Mouse (Mus musculus): Measurements from ENCODE around the gene Plbd2. TPM values are rescaled to one million over a fixed set of nuclear protein-coding genes. Genes with fewer than 3 reads are reported as not detected.
A peak's percentile ranks its signal among the peaks of the same experiment; 100 is the strongest.

The Plbd2 gene
- polyA plus RNA-seq, 1 experiment from 2014 or later = 63.6 TPM

GRCm38 (mm10) chr5:120534686-120535075 lies 31.3 kb upstream of the Plbd2 start:
- H3K9me3 ChIP-seq (ENCODE audit: control insufficient read depth) = no peaks in the 10 kb centered on the region
- H3K36me3 ChIP-seq (ENCODE audit: control insufficient read depth, insufficient read depth) = peaks cover 33% of the 10 kb centered on the region
- no peak overlapping the region for H3K4me2 ChIP-seq (replicated peaks; ENCODE audit: low read depth)
- no peaks in the 10 kb centered on the region for H3K4me1 ChIP-seq (replicated peaks; ENCODE audit: control insufficient read depth, insufficient read depth, low read length)
- no peaks in the 10 kb centered on the region for H3K27me3 ChIP-seq (replicated peaks; ENCODE audit: control insufficient read depth, insufficient read depth, low read length)
- H3K4me3 ChIP-seq (ENCODE audit: low read depth, low read length) = no peak overlapping the region
- 77% methylated on average over 2 of the region's 2 CpGs for WGBS
- ATAC-seq = 0 out of 2 replicates have a peak, but pooled peaks have one; percentile 5
- no peak for TF ChIP-seq CTCF (IDR thresholded peaks at IDR 0.05; ENCODE audit: low read depth)
- H3K27ac ChIP-seq (ENCODE audit: low read depth, low read length) = no peak overlapping the region
- H3K9ac ChIP-seq (ENCODE audit: low read depth, low read length) = no peak overlapping the region

GRCm38 (mm10) chr5:120534071-120534685 lies 30.8 kb upstream of the Plbd2 start:
- no peak for TF ChIP-seq CTCF (IDR thresholded peaks at IDR 0.05; ENCODE audit: low read depth)
- Histone ChIP-seq H3K27ac (ENCODE audit: low read depth, low read length) (no peak overlapping the region), H3K4me1 (replicated peaks; ENCODE audit: control insufficient read depth, insufficient read depth, low read length) (no peaks in the 10 kb centered on the region), H3K4me3 (ENCODE audit: low read depth, low read length) (no peak overlapping the region), H3K27me3 (replicated peaks; ENCODE audit: control insufficient read depth, insufficient read depth, low read length) (no peaks in the 10 kb centered on the region), H3K4me2 (replicated peaks; ENCODE audit: low read depth) (no peak overlapping the region), H3K9ac (ENCODE audit: low read depth, low read length) (no peak overlapping the region), H3K9me3 (ENCODE audit: control insufficient read depth) (no peaks in the 10 kb centered on the region), H3K36me3 (ENCODE audit: control insufficient read depth, insufficient read depth) (peaks cover 28% of the 10 kb centered on the region)
- WGBS = 68% methylated on average over 15 of the region's 15 CpGs
- no peak for ATAC-seq

- Histone ChIP-seq H3K27me3 (replicated peaks; ENCODE audit: control insufficient read depth, insufficient read depth, low read length) (no peaks in the 10 kb centered on the region), H3K36me3 (ENCODE audit: control insufficient read depth, insufficient read depth) (peaks cover 7% of the 10 kb centered on the region; the same call in 1 of the 2 replicates), H3K4me2 (replicated peaks; ENCODE audit: low read depth) (no peak overlapping the region), H3K4me3 (ENCODE audit: low read depth, low read length) (no peak overlapping the region), H3K4me1 (replicated peaks; ENCODE audit: control insufficient read depth, insufficient read depth, low read length) (no peaks in the 10 kb centered on the region), H3K27ac (ENCODE audit: low read depth, low read length) (no peak overlapping the region), H3K9me3 (ENCODE audit: control insufficient read depth) (no peaks in the 10 kb centered on the region), H3K9ac (ENCODE audit: low read depth, low read length) (no peak overlapping the region)
- no peak for ATAC-seq
- TF ChIP-seq CTCF (IDR thresholded peaks at IDR 0.05; ENCODE audit: low read depth) = no peak
- 77% methylated on average over 8 of the region's 8 CpGs for WGBS
These were observed 28.2 kb upstream of the Plbd2 start for GRCm38 (mm10) chr5:120531631-120532030.

- Histone ChIP-seq H3K4me2 (replicated peaks; ENCODE audit: low read depth) (no peak overlapping the region), H3K4me1 (replicated peaks; ENCODE audit: control insufficient read depth, insufficient read depth, low read length) (no peaks in the 10 kb centered on the region), H3K36me3 (ENCODE audit: control insufficient read depth, insufficient read depth) (peaks cover 5% of the 10 kb centered on the region; the same call in 1 of the 2 replicates), H3K9me3 (ENCODE audit: control insufficient read depth) (no peaks in the 10 kb centered on the region), H3K27me3 (replicated peaks; ENCODE audit: control insufficient read depth, insufficient read depth, low read length) (no peaks in the 10 kb centered on the region), H3K27ac (ENCODE audit: low read depth, low read length) (no peak overlapping the region), H3K4me3 (ENCODE audit: low read depth, low read length) (no peak overlapping the region), H3K9ac (ENCODE audit: low read depth, low read length) (no peak overlapping the region)
- no peak for TF ChIP-seq CTCF (IDR thresholded peaks at IDR 0.05; ENCODE audit: low read depth)
- ATAC-seq = no peak
- 88% methylated on average over 16 of the region's 20 CpGs for WGBS
These were observed 24.0 kb upstream of the Plbd2 start for GRCm38 (mm10) chr5:120527296-120527964.

DNA sequence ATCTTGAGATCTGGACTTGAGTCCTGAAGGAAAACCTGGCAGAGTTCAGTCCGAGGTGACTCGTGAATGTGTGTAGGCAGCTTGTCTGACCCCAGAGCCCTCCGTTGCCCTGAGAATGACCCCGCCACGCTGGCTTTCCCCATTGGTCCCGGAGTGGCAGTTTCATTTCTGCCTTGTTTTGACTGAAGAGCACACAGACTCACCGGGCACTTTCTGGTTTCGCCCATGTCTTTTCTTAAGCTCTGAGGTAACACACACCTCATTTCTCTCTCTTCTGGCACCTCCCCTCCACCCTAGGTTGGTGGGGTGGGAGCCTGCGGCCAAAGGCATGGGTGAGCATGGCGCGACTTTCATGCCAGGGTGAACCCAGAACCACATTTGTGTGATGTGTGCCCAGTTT lies 22.9 kb upstream of the Plbd2 start:
- Histone ChIP-seq H3K27ac (ENCODE audit: low read depth, low read length) (no peak overlapping the region), H3K36me3 (ENCODE audit: control insufficient read depth, insufficient read depth) (peaks cover 15% of the 10 kb centered on the region; the same call in 1 of the 2 replicates), H3K9me3 (ENCODE audit: control insufficient read depth) (no peaks in the 10 kb centered on the region), H3K4me2 (replicated peaks; ENCODE audit: low read depth) (no peak overlapping the region), H3K9ac (ENCODE audit: low read depth, low read length) (no peak overlapping the region), H3K4me1 (replicated peaks; ENCODE audit: control insufficient read depth, insufficient read depth, low read length) (no peaks in the 10 kb centered on the region), H3K4me3 (ENCODE audit: low read depth, low read length) (no peak overlapping the region), H3K27me3 (replicated peaks; ENCODE audit: control insufficient read depth, insufficient read depth, low read length) (no peaks in the 10 kb centered on the region)
- TF ChIP-seq CTCF (IDR thresholded peaks at IDR 0.05; ENCODE audit: low read depth) = no peak
- 66% methylated on average over 11 of the region's 11 CpGs for WGBS
- ATAC-seq = no peak

DNA sequence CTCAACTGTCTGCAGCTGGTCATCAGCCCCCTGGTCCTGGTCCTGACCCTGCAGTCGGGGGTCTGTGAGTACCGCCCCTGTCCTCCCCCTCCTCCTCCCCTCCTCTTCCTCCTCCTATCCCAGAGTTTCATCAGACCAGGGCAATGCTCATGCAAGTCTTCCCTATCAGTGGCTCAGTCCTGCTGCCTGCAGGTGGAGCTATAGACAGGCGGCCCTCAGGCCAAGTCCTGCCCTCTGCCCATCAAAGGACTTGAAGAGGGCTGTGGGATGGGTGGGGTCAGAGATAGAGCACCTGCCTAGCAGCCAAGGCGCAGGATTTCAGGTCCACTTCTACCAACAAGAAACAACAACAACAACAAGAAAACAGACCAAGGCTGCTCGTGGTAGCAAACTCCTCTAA lies 22.3 kb upstream of the Plbd2 start:
- 29% methylated on average over 5 of the region's 5 CpGs for WGBS
- TF ChIP-seq CTCF (IDR thresholded peaks at IDR 0.05; ENCODE audit: low read depth) = peak; percentile 80
- Histone ChIP-seq H3K9me3 (ENCODE audit: control insufficient read depth) (no peaks in the 10 kb centered on the region), H3K4me1 (replicated peaks; ENCODE audit: control insufficient read depth, insufficient read depth, low read length) (no peaks in the 10 kb centered on the region), H3K4me3 (ENCODE audit: low read depth, low read length) (no peak overlapping the region), H3K27ac (ENCODE audit: low read depth, low read length) (no peak overlapping the region), H3K9ac (ENCODE audit: low read depth, low read length) (no peak overlapping the region), H3K36me3 (ENCODE audit: control insufficient read depth, insufficient read depth) (peaks cover 18% of the 10 kb centered on the region; the same call in 1 of the 2 replicates), H3K4me2 (replicated peaks; ENCODE audit: low read depth) (no peak overlapping the region), H3K27me3 (replicated peaks; ENCODE audit: control insufficient read depth, insufficient read depth, low read length) (no peaks in the 10 kb centered on the region)
- no peak for ATAC-seq

Measured in intestine, postnatal 0 days (tissue).